Mouse (Mus musculus): ENCODE data around the gene Taf8.

Gene Taf8

DNA sequence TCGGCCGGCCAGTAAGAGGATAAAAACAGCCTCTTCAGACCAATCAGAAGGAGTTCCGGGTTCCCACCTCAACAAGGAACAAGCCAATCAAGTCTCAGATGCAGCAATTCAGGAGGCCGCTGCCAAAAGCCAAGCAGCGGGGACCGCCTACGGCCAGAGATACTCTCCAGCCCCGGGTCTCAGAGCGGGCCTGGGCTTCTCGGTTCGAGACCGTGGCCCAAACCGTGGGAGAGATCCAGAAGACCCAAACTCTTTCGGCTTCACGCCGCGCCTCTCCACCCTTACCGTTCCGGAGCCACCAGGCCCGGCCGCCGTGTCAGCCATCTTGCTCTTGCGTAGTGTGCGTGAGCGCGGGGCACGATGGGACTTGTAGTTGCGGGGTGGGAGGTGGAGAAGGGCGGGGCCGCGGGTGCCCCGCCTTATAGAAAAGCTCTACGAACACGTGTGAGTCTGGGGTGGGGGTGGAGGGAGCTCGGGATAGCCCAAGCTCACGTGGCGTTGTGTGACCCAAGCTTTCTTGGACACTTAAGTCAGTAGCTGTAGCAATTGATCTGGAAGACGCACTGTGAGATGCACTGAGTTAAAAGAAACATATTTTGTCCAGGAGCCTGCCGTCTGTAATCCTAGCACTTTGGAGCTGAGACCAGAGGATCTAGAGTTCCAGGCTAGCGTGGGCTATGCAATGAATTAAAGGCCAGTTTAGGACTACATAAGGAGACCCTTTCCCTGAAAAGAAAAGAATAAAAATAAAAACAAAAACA lies at the start of gene Taf8:
Taf8 (minus strand) TSS at position 347 of the 761 bp plus-strand sequence.
- in situ Hi-C loops (cut with MboI, MseI): no loop called here

- in situ Hi-C loops (cut with MboI, MseI): no loop called here
Measured at GRCm38 (mm10) chr17:47551049-47551448, 49.0 kb upstream of the Taf8 start.

GRCm38 (mm10) chr17:47545861-47546331 lies 43.8 kb upstream of the Taf8 start:
- in situ Hi-C loops (cut with MboI, MseI): loop anchor here (25.0 kb wide), 1 partner anchor 1934 kb away; the partner anchor contains the start of gene Mymx

GRCm38 (mm10) chr17:47545154-47545553 lies 43.1 kb upstream of the Taf8 start:
- in situ Hi-C loops (cut with MboI, MseI): loop anchor here (25.0 kb wide), 1 partner anchor 1933 kb away; the partner anchor contains the start of gene Mymx

GRCm38 (mm10) chr17:47543051-47543650 lies 41.1 kb upstream of the Taf8 start:
- in situ Hi-C loops (cut with MboI, MseI): loop anchor here (25.0 kb wide), 1 partner anchor 1931 kb away; the partner anchor contains the start of gene Mymx

- in situ Hi-C loops (cut with MboI, MseI): loop anchor here (25.0 kb wide), 1 partner anchor 1930 kb away; the partner anchor contains the start of gene Mymx
Measured at GRCm38 (mm10) chr17:47542061-47542460, 40.0 kb upstream of the Taf8 start.

- in situ Hi-C loops (cut with MboI, MseI): loop anchor here (25.0 kb wide), 1 partner anchor 1927 kb away; the partner anchor contains the start of gene Mymx
Measured at GRCm38 (mm10) chr17:47539128-47539527, 37.0 kb upstream of the Taf8 start.

DNA sequence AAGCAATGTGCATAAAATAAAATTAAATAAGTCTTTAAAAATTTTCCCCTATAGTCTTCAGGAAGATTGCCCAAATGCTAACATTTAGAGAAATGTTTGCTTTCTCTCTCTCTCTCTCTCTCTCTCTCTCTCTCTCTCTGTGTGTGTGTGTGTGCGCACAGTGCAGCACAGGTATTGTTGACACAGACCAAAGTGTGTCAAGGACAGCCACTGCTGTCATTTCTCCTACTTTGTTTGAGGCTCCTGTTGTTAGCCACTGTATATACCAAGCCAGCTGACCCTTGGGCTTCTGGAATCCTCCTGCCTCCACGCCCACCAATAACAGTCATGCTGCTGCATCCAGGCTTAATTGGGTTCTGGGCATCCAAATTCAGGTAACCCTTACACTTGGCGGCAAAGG lies 36.0 kb upstream of the Taf8 start:
- in situ Hi-C loops (cut with MboI, MseI): loop anchor here (25.0 kb wide), 1 partner anchor 1926 kb away; the partner anchor contains the start of gene Mymx

DNA sequence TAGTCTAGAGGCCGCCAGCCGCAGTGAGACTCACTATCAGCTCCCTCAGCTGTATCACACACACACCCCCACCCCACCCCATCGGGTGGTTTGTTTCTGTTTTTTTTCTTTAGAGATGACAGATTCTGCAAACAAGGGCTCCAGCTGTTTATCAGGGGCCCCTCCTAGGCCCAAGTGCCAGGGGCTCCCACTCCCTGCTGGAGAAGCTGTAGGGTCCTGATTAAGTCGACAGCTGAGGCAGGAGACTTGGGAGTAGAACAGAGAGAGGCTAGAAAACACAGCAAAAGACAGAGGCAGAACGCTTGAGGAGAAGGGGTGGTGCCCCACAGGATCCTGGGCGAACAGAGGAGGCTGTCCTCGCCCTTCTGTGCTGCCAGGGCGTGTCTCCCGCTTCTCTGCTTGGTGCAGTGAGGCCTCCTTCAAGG lies 33.7 kb upstream of the Taf8 start:
- in situ Hi-C loops (cut with MboI, MseI): loop anchor here (25.0 kb wide), 1 partner anchor 1924 kb away; the partner anchor contains the start of gene Mymx

DNA sequence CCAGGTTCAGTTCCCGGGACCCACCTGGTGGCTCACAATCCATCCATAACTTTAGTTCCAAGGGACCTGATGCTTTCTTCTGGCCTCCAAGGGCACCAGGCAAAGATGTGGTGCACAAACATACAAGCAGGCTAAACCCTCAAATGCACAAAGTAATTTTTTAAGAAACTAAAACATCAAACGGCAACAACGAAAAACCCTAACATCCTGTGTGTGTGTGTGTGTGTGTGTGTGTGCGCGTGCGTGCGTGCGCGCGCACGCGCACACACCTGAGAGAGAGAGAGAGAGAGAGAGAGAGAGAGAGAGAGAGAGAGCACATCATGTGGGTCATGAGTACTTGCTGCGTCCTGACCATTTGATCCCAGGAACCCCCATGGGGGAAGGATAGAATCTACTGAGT lies 31.6 kb upstream of the Taf8 start:
- in situ Hi-C loops (cut with MboI, MseI): loop anchor here (25.0 kb wide), 1 partner anchor 1921 kb away; the partner anchor contains the start of gene Mymx

DNA sequence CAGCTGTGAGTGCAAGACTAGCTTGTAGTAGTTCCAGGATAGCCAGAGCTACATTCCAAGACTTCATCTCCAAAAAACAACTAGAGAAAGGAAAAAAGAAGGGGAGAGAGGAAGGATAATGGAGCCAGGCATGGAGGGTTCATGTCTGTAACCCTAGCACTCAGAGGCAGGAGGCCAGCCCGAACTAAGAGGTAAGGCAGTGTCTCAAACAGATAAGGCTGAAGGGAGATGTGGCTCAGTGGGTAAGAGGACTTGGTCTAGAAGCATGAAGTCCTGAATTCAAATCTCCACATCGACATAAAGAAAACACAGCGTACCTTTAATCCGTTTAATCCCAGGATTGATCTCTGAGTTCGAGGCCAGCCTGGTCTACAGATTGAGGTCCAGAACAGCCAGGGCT lies 30.3 kb upstream of the Taf8 start:
- in situ Hi-C loops (cut with MboI, MseI): loop anchor here (25.0 kb wide), 1 partner anchor 1920 kb away; the partner anchor contains the start of gene Mymx

GRCm38 (mm10) chr17:47531387-47531818 lies 29.3 kb upstream of the Taf8 start:
- in situ Hi-C loops (cut with MboI, MseI): loop anchor here (25.0 kb wide), 1 partner anchor 1919 kb away; the partner anchor contains the start of gene Mymx

DNA sequence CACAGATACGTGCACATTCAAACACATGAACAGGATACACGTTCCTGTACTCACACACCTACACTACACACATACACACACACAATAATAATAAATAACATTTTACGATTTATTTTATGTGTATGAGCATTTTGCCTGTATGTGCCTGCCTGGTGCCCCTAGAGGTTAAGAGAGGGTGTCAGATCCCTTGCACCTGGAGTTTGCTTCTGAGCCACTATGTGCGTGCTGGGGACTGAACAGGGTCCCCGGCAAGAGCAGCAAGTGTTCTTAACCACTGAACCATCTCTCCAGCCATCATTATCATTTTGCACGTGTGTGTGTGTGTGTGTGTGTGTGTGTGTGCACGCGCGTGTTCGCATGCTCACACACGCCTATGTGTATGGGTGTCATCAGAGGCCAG lies 27.5 kb upstream of the Taf8 start:
- in situ Hi-C loops (cut with MboI, MseI): loop anchor here (25.0 kb wide), 1 partner anchor 1917 kb away; the partner anchor contains the start of gene Mymx

DNA sequence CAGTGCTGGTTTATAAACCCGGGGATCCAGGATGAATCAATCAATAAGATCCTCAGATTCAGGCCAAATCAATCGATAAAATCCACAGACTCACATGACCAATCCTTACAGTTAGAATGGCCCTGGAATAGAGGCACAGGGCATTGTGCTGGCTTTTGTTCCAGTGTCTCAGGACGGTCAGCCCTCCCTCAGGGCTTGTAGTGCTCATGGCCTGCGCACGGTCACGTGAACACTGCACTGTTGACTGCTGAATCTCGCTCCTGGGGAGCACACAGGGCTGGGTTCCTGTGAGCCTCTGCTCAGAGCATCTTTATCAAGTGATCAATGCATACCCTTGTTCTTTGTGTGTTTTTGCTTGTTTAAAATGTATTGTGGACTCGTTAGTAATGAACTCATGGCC lies 26.8 kb upstream of the Taf8 start:
- in situ Hi-C loops (cut with MboI, MseI): loop anchor here (25.0 kb wide), 1 partner anchor 1917 kb away; the partner anchor contains the start of gene Mymx

DNA sequence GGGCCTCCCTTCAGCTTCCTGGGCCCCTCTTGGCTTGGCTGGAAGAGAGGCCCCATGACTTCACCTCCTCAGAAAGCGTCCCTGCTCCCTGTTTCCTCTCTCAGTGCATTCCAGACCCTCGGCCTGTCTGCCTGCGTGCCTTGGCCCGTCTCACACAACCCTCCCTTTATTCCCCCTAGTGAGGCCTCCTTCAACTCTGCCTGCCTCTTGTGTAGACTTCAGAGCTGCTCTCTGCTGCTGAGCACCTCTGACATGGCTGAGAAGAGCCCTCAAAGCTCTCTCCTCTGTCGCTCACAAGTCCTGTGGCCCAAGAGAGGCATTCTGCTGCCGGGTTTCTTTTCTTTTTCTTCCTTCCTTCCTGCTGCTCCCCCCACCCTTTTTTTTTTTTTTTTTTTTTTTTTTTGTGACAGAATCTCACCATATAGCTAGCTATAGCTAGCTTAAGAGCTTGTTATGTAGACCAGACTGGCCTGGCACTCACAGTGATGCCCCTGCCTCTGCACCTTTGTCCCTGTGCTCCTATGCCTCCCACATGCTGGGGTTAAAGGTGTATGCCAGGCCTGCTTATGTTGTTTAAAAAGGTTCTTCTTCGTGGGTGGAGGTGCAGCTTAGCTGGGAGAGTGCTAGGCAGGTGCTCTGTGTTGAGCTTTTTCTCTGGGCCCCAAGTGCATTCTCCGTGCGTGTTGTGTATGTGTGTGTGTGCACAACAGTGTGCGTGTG lies 25.6 kb upstream of the Taf8 start:
- in situ Hi-C loops (cut with MboI, MseI): loop anchor here (25.0 kb wide), 1 partner anchor 1915 kb away; the partner anchor contains the start of gene Mymx

- in situ Hi-C loops (cut with MboI, MseI): loop anchor here (25.0 kb wide), 1 partner anchor 1915 kb away; the partner anchor contains the start of gene Mymx
Measured at GRCm38 (mm10) chr17:47526856-47527520, 24.9 kb upstream of the Taf8 start.

GRCm38 (mm10) chr17:47524991-47525390 lies 22.9 kb upstream of the Taf8 start:
- in situ Hi-C loops (cut with MboI, MseI): loop anchor here (5.0 to 25.0 kb wide), 2 partner anchors 517 to 1913 kb away; partner anchors contain the start of gene Mymx

DNA sequence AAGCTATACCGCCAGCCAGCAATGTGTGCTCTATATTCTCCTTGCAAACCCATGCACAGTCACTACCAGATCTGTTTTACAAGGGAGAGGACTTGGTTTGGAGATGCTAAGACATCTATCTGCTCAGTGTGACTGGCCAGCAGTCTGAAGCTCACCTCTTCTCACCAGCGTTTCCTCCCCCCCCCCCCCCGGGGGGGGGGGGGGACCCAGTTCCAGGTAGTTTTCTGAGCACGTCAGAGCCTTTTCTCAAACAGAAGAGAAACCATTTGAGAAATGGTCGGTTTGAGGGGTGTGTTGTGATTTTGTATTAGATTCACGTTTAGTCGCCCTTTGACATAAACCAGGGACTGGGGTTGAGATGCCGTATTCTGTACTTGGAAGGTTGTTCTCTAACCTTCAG lies 22.0 kb upstream of the Taf8 start:
- in situ Hi-C loops (cut with MboI, MseI): loop anchor here (5.0 kb wide), 1 partner anchor 518 kb away; no protein-coding TSS in a partner anchor

GRCm38 (mm10) chr17:47523211-47523682 lies 21.2 kb upstream of the Taf8 start:
- in situ Hi-C loops (cut with MboI, MseI): loop anchor here (5.0 kb wide), 1 partner anchor 519 kb away; no protein-coding TSS in a partner anchor

DNA sequence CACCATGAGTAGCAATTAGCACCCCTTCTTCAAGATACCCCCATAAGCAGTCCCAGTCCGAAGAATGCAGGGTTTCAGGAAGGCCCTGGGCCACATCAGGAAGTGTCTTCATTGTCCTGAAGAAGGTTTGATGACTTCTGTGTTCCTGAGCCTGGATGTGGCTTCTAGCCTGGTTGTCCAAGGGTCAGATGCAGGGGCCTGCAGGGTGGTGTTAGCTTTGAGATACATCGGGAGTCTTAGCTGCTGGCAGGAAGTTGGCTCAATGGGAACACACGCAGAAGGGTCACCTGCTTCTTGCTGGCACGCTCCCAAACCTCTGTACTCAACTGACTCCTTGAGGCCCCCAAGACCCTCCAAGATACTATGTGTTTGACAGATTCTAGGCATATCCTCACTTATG lies 20.4 kb upstream of the Taf8 start:
- in situ Hi-C loops (cut with MboI, MseI): loop anchor here (5.0 kb wide), 1 partner anchor 520 kb away; no protein-coding TSS in a partner anchor

Data from regulatory T cell (primary cell).